Mouse (Mus musculus) thymus, postnatal 0 days (tissue): ENCODE results near the gene H6pd. TPM values are rescaled to one million over a fixed set of nuclear protein-coding genes. Genes with fewer than 3 reads are reported as not detected.

Source experiments
- DNase-seq: peaks from one replicate; pipeline ENCODE4 v3.0.0-alpha.2; 2015; ENCODE audit warnings: low spot score
- polyA plus RNA-seq: library from polyadenylated mRNA; unstranded; fragments of >200 nt; fragmentation: Nextera tagmentation; extraction: Ambion mirVana; gene quantifications from 2 replicates; pipeline ENCODE4 v1.2.1, GENCODE M21; 2015

H6pd gene
- polyA plus RNA-seq, 1 experiment from 2014 or later: 13.8 TPM

DNA sequence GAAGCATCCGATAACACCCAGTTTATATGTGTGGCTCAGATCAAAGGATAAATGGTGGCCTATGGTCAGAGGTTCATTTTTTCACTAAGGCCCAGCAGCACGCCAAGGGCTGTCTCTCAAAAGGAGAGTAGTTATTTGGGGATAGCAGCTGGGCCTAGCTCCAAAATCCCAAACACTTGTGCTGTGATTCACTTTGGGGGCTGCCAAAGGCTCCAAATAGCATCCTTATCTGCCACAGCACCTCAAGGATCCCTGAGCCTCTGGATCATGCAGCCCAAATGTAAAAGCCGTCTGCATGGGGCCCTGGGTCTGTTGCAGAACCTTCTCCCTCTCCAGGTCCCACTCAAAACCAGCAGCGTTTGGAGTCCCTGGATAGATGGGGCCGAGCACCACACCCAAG, 60.7 kb downstream of the H6pd start:
- no peak for DNase-seq

DNA sequence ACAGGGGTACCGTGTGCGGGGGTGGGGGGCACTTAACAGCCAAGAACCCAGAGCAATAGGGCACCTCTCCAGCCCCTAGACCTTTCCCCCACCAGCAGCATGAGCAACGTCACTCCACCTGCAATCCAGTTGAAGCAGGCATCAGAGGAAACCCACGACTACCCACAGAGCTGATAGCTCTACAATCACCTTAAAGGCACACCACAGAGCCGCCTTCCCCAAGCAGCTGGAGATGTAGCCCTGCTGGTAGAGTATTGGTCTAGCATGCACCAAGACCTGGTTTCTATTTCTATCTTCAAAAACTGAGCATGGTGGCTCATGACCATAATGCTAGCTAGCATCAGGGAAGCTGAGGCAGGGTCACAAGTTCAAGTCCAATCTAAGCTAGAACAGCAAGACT, 61.4 kb downstream of the H6pd start:
- DNase-seq: peak; percentile 54

DNA sequence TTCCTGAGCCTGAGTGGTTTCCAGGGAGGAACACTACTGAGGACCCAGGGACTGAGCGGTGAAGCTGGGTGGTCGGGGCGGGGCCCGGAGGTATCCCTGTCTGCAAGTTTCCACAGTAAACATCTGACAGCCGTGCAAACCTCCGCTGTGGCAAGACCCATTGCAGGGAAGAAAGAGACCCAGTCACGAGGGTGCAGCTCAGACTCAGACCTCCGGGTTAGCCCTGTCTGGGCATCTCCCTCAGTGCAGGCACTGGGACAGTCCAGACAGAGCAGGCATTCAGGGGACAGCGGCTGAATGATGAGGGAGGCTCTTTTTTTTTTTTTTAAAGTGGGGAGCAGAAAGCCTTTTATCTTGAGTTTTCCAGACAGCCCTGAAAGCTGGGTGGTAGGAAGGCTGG, 63.6 kb downstream of the H6pd start:
- no peak for DNase-seq

DNA sequence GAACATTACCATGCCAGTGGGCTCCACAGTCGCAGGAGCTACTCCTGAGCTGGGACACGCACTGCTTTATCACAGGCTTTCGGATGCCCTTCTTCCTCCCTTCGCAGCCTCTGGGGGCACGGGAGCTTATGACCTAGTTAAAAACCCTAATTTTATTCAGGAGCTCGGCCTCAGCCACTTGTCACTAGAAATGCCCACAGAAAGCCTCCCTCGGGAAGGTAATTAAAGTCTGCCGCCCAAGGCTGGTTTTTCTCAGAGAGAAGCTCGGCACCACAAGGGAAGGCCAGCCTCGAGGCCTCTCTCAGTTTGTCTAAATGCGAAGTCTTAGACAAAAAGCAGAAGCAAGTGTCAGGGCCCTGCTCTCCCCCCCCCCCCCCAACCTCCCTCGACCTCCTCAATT, 64.6 kb downstream of the H6pd start:
- DNase-seq: no peak

DNA sequence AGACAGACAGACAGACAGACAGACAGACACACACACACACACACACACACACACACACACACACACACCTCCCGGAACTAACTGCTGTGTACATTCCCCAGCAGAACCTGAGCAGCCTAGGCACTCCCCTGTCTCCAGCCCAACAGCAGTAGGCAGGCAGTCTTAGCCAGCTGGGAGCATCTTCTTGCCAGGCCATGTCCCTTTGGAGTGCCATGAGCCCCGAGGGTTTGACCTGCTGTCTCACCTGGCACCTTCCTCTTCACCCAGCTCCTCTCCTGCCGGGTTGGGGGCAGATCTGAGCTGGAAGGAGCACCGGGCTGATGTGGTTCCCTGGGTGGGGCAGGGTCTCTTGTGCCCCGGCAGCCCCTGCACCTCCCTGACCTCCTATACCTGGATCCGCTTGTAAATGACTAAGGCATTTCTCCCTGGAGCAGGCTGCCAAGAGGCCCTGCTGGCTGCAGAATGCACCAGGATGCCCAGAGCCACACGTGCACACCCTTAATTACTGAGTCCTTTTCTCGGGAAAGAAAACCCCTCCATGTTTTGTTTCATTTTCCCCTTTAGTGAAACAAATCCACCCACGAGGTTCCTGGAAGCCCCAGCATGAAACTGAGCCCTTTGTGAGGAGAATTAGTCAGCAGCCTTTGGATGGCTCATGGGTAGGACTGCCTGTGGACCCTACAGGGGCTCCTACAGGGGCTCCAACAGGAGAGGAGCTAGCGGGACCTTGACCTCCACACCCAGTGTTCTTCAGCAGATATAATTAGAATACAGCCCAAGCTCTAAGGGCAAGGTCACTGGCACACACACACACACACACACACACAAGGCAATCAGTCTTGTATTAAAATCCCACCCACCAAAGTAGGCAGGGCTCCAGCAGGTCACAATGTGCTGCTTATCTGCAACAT, 65.7 kb downstream of the H6pd start:
- no peak for DNase-seq

DNA sequence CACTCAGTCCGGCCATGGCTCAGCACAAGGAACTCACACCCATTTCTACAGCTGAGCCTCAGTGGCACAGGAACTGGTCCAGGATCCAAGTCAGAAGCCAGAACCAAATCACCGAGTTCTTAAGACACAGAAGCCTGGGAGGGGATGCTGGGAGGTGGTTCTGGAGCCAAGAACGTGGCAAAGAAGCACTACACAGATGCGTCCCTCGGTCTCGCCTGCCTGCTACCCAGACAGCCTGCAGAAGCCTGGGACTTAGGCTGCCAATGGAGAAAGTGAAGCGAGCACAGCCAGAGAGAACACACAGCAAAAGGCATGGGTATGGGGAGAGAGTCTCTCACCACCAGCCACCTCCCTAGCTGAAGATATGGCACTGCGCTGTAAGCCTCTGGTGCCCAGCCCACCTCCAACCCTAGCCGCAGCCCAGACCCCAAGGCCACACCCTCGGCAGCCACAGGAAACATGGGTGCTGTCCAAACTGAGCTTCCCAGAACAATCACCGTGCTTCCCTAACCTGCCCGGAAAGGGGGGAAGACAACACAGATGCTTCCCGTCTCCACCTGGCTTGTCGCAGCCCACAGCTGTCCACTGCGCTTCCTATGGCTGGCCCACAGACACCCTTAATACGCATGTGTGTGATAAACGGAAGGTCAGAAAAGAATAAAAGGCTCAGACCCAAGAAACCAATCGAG, 67.6 kb downstream of the H6pd start:
- DNase-seq: no peak

DNA sequence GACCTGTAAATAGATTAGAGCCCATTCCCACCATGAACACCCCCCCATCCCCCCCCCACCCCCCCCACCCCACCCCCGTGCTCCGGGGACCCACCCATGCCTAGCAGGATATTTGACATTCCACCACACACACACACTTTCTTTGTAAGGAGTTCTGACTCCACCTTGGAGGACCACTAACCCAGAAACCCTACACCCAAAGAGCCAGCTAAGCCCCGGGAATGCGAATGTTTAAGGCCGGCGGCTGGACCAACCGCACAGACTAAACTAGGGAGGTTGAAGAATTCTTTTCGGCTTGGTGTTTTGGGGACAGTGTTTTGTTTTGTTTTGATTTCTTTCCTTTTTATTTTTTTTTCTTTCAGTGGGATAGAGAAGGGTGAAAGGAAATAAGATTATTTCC, 70.1 kb downstream of the H6pd start:
- DNase-seq: no peak

DNA sequence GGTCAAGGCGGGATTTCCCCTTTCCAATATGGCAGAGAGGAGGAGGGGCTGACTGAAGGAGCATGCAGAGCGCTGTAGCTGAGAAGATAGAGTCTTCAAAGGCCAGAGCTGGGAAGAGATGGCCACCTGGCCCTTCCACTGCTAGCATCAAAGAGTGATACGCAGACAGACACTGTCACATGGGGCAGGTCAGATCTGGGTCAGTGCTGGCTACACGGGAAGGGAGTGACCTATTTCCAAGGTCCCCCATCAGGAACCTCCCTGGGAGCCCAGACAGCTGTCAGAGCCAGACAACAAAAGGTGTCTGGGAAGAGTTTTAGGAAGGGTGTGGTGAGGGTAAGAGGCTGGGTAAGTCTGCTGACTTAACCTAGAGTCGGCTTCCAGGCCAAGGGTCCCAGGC, 71.9 kb downstream of the H6pd start:
- DNase-seq: no peak

DNA sequence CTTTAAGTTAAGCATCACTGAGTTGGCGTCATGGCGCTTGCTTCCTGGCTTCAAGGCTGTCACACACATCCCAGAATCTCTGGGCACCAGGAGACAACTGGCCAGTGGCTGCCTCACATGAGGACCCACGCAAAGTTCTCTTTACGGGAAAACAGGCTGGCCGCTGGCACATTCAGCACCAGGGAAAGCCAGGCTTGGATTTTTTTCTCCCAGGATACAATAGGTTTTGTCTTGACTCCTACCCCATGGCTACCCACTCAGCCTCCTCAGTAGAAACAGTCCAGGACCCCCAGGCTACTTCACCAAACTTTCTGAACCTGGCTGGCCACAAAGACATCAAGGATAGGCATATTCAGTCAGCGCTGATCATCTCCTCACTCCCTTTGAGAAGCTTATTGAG, 73.4 kb downstream of the H6pd start:
- DNase-seq: no peak

DNA sequence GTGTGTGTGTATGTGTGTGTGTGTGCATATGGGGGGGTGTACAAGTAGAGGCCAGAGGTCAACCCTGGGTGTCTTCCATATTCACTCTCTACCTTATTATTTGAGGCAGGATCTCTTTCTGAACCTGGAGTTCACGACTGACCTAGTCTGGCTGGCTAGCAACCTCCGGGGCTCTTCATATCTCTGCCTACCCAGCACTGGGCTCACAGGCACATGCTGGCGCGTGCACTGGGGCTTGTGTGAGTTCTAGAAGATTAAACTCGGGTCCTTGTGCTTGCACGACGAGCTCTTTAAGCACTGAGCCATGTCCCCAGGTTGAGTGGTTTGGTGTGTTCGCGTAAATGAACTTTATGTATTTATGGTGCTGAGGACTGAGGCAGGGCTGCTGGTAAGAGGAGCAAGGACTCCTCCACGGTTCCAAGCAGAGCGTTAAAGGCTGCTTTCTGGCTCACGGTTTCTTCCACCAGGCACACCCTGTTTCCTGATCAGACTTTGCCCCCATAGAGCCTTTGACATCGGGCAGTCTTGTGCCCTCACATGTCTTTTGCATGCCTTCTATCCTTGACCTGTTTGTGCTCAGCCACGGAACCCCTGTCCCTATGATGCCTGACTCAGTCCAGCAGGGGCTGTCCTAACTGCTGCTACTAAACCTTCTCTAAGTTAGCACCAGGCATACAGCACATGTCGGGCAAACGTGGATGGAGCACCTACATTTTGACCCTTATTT, 75.1 kb downstream of the H6pd start:
- DNase-seq: no peak

DNA sequence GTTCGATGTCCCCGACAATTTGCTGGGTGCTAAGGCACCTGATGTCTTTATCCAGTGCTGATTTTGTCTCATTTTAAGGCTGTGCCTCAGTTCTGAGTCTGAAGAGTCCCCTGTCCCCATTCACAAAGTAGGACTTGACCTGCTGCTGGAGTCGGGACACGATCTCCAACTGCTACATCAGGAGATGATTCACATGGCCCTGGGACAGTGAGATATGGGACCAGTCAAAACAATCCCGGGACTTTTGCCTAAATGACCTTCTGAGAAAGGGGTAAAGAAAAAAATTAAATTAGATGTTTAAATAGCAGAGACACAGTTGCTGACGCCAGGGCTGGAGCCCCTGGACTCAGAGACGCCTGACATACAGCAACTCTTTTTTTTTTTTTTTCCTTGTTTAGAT, 75.8 kb downstream of the H6pd start:
- DNase-seq: no peak

DNA sequence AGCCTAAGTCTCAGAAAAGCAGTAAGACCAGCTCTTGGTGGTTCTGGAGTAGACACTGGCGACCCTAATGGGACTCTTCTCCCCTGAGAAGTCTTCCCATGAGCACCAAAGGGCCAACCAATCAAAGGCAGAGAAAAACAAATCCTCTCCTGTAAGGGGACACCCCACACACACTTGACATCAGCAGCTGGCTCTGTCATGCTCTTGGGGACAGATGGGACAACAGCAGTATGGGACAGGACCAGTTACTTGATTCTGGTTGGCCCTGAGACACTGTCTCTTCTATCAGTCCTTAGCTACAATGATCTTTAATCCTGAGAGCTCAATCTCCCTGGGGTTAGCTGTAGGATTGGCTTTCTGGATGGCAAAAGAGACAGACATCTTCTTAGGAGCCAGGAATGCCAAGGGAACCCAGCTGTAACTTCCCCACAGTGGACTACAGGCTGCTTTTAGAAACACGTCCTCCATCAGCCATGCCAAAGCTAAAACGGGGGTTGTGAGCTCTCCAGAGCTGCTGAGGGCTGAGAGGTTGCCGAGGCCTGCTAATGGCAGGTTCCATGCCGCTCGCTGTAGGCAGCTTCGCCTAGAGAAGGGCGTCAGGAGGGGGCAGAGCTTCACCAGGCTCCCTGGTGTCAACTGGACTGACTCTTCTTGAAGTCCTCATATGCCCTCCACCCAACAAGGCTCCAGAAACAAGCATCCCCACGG, 76.6 kb downstream of the H6pd start:
- no peak for DNase-seq

DNA sequence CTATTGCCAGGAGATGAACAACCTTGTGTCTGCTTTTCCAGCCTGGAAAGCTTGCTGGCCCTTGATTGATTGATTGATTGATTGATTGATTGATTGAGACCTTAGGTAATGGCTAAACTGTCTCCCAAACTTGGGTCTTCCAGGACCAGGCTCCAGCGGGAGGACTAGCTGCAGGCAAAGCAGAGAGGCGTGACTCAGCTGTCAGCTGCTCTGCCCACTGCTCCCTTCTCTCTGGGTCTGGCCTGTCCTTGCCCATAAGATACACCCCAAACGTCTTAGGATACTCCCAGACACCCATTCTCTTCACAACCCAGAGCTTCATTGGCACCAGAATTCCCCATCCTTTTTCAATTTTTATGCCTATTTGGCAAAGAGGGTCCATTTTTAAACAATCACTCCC, 78.1 kb downstream of the H6pd start:
- DNase-seq: no peak

Other genes with a start within 250 kb of the H6pd start
- gene Slc25a33, start 234.7 kb downstream of the H6pd start, polyA plus RNA-seq: 7.4 and 7.8 TPM in 2 replicates
- 9.0 and 9.5 TPM in 2 replicates for gene Spsb1, start 54.0 kb downstream of the H6pd start, polyA plus RNA-seq
- 0.42 and 0.59 TPM in 2 replicates for gene Gpr157, start 78.3 kb upstream of the H6pd start, polyA plus RNA-seq
- gene Slc2a5, start 110.3 kb upstream of the H6pd start, polyA plus RNA-seq: 0.17 and 0.22 TPM in 2 replicates
- gene Slc2a7, start 139.9 kb upstream of the H6pd start, polyA plus RNA-seq: not detected in 2 replicates
- gene Car6, start 192.3 kb upstream of the H6pd start, polyA plus RNA-seq: 0.30 and 0.93 TPM in 2 replicates
- 700 and 780 TPM in 2 replicates for gene Eno1, start 227.7 kb upstream of the H6pd start, polyA plus RNA-seq